Mouse (Mus musculus): ENCODE results near the gene Il17rc.

The Il17rc gene

DNA sequence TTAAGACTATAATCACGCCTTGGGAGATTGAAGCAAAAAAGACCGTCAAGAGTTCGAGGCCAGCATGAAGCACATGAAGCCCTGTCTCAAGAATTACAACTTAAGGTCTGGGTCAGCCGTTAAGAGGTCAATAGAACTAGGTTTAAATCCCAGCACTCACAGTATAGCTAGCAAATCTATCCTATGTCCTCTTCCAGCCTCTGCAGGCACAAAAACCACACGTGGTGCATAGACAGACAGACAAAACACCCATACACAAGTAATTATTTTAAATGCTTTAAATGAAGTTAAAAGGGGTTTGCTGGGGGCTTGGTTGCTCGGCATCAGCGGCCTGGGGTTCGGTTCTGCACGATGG, 29.2 kb upstream of the Il17rc start:
- TF ChIP-seq GATA4 (IDR thresholded peaks at IDR 0.05; ENCODE audit: insufficient replicate concordance, low read length) = no peak

DNA sequence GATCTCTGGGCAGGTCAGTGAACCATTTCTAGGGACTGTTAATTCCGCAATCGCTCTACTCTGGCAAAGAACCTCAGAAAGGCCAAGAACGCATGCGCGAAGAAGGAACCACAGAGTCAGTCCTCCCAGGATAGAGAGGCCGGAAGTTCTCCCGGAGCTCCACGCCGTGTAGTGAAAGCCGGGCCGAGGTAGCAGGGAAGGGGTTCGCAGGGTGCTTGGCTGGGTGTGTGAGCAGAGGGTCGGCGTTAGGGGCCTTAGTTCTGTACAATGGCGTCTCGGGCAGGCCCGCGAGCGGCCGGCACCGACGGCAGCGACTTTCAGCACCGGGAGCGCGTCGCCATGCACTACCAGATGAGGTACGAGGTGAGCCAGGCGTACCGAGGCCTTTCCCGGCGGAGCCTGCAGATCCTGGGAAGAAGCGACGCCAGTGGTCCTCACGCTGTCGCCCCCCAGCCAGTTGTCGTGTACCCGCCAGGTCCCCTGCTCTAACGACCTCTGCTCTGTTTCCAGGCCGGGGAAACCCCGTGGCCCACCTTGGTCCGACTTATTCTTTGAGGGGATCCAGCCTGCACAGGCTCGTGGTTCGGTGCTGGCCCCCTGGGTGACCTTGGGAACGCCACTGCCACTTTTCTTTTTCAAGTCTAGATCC, 28.7 kb upstream of the Il17rc start, which contains the start of gene Jagn1:
TSS of gene Jagn1 (plus strand) at position 128 of the 649 bp plus-strand sequence.
- no peak for TF ChIP-seq GATA4 (IDR thresholded peaks at IDR 0.05; ENCODE audit: insufficient replicate concordance, low read length)

DNA sequence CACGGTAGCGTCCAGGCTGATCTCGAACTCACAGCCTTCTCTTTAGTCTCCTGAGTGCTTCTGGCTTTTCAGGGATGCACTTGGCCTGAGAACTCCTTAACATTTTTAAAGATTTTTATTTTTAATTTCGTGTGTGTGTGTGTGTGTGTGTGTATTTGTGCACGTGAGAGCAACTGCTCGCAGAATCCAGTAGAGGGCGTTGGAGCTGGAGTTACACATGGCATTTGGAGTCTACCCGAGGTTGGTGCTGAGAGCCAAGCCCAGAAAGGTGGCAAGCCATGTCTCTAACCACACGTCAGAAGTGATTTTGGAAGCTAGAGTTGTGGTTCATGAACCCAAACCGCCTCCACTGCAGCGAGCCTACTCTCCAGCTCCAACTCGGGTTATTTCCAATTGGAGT, 28.1 kb upstream of the Il17rc start:
- no peak for TF ChIP-seq GATA4 (IDR thresholded peaks at IDR 0.05; ENCODE audit: insufficient replicate concordance, low read length)

DNA sequence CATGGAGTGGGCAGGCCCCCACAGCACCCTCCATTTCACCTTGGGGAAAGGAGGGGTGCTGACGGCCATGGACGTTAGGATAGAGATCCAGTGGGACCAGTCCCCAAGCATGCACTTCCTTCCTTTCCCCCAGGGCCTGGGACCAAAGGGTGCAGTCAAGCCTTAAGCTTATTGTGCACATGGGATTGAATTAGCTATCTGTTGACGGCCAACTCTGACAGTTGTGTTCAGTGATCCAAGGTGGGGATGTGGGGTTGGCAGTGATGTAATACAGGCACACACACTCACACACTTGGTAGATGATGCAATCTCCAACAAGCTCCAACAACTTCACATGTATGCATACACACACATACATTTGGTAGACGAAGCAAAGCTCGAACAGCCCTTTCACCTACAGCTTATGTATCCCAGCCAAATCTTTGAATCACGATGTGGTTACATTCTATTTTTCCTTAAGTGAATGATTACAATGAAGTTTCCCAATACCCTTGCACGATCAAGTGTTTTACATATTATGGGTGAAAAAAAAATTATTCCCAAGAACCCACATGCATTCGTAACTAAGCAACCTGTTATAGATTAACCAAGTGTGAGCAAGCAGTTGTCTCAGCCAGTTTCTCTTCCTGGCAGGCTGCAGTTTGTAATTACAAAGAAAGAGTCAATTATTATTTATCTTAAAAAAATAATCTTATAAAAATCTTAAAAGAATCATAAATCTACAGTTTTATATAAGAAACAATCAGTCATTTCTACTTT, 26.8 kb upstream of the Il17rc start:
- no peak for TF ChIP-seq GATA4 (IDR thresholded peaks at IDR 0.05; ENCODE audit: insufficient replicate concordance, low read length)

DNA sequence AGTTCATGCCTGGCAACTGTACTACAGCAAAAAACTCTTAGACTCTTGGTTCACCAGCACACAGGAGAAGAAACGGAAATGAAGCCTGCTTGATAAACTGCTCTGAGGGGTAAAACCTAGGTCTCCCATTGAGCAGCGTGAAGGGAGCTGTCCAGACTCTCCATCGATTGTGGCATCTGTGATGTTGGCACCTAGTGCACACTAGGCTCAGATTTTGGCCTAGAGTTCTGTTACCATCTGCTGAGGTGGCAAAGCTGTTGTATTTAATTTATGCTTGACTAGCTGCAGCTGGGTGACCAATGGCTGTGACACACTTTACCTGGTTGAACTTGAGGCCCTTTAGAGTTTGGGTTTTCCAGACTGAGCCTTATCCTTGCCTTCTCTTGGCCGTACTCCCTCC, 23.6 kb upstream of the Il17rc start:
- TF ChIP-seq GATA4 (IDR thresholded peaks at IDR 0.05; ENCODE audit: insufficient replicate concordance, low read length) = no peak

DNA sequence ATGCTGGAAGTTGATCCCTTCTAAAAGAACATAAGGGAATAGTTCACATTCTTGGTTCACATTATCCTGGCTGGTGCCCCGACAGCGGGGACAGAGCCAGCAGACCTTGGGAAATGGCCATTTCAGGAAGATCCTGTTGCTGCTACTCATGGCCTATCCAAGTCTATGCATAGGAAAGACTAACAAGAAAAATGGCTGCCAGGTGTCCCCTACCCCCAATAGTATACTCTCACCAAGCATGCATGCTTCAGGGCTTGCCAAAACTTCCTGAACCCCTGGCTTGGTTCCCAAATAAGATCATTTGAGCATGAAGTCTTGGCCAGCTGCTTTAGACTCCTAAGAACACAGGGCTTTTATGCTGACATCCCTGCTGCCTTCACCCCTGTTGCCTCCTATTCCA, 19.4 kb upstream of the Il17rc start:
- no peak for TF ChIP-seq GATA4 (IDR thresholded peaks at IDR 0.05; ENCODE audit: insufficient replicate concordance, low read length)

DNA sequence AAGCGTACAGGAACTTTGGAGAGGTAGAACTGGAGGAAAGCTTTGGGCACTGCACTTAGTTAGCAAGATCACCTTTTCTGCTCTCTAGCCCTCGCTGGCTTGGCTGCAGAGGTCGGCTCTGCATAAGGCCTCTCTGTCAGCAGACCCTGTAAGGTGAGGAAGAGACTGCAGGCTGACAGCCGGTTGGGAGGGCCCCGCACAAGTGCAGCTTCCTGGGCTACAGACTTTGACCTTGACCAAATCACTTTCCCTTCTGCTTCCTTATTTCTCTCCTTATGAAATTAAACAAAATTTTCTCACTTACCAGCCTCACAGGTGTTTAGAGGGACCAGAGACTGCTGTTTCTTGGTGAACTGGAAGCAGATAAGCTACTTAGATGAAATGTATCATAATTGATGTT, 16.2 kb upstream of the Il17rc start:
- no peak for TF ChIP-seq GATA4 (IDR thresholded peaks at IDR 0.05; ENCODE audit: insufficient replicate concordance, low read length)

DNA sequence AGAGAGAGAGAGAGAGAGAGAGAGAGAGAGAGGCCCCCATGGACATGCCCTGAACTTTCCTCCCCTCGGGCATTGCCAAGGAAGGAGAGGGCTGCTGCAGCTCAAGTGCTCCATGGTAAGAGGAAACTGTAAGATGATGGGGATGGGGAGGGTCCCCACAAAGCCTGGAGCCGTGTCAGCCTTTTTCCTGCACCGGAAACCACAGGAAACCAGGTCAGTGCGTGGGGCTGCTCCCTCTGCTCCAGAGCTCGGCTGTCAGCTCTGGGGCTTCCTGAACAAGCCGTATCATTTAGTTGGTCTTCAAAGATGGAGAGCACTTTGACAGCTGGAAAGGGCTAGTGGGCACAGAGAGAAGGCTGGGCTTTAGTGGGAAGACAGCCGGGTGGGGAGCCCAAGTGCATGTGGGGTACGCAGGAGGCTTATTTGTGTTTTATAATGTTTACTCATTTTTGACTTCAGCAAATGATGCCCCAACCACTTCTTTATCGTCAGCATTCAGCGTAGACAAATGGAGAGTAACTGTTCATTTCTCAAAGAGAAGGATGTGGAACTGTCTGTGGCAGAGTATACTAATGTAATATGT, 13.2 kb upstream of the Il17rc start, which contains the start of gene Il17re:
TSS of gene Il17re (plus strand) at position 533 of the 583 bp plus-strand sequence.
- TF ChIP-seq GATA4 (IDR thresholded peaks at IDR 0.05; ENCODE audit: insufficient replicate concordance, low read length) = no peak

DNA sequence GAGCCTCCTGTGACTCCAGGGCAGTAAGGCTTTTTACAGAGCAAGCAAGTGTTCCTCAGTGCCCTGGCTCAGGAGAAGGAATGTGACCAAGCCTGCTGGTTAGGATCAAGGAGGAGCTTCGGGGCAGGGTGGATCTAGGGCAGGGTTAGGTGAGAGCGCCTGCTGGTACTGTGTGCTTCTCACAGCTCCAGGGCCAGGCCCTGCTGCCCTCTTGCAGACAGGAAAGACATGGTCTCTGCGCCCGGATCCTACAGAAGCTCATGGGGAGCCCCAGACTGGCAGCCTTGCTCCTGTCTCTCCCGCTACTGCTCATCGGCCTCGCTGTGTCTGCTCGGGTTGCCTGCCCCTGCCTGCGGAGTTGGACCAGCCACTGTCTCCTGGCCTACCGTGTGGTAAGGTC, 12.6 kb upstream of the Il17rc start:
- TF ChIP-seq GATA4 (IDR thresholded peaks at IDR 0.05; ENCODE audit: insufficient replicate concordance, low read length) = no peak

DNA sequence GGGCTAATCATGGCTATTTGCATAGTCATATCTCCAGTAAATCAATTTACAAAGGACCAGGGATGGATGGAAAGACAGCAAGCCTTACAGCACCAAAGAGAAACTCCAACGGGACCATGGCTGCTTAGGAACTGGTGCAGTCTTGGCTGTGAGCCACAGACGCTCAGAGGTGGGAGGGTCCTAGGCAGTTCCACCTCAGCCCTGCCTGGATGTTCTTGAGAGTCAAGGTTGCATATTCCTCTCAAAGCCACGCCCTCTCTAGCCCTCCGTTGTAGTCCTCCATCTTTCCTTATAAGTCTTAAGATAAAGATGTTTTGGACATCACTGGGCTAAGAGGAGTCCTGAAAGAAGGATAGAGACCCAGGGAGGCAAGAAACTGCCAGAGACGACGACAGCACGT, 7.2 kb upstream of the Il17rc start:
- TF ChIP-seq GATA4 (IDR thresholded peaks at IDR 0.05; ENCODE audit: insufficient replicate concordance, low read length) = no peak

DNA sequence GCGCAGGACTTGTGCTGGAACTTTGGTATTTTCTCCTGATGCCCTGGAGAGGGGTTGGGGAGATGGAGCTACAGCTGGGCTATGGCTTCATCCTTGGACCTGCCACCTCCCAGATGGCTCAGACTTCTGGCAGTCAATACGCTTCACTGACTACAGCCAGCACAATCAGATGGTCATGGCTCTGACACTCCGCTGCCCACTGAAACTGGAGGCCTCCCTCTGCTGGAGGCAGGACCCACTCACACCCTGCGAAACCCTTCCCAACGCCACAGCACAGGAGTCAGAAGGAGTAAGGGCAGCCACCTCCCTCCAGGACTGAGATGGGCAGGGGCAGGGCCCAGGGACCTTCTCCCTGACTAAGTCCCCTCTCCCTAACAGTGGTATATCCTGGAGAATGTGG, 5.6 kb upstream of the Il17rc start:
- TF ChIP-seq GATA4 (IDR thresholded peaks at IDR 0.05; ENCODE audit: insufficient replicate concordance, low read length) = no peak

DNA sequence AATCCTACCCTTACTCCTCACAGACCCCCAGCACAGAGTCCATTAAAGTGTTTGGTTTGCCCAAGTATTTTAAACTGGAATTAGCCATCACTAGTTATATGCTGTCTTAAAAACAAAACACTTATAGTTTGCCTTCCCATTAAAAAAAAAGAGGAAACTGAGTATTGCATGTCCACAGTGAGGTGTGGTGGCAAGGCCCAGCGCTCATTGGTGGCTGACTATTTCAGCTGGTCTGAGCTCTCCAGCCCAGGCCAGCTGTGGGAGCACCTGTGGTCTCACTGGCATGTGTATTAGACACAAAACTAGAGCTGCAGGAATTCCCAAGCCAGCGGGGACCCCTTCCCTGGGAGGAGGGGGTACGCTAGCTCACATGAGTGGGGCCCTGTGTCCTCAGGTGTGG, 2.7 kb upstream of the Il17rc start:
- TF ChIP-seq GATA4 (IDR thresholded peaks at IDR 0.05; ENCODE audit: insufficient replicate concordance, low read length) = no peak

DNA sequence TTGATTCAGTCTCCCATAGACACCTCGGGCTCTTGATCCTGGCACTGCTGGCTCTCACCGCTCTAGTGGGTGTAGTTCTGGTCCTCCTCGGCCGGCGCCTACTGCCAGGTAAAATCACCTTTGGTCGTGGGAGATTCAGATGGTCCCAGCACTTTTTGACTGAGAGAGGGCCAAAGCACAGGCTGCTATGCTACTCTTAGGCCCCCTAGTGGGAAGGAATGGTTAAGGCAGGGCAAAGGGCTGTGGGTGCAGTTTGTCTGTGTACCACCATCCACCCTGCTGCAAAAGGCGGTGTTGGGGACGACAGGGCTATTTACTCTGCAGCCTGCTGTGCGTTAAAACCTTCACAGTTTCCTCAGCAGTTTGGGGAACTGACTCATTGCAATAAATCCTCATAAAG, 2.2 kb upstream of the Il17rc start:
- no peak for TF ChIP-seq GATA4 (IDR thresholded peaks at IDR 0.05; ENCODE audit: insufficient replicate concordance, low read length)

DNA sequence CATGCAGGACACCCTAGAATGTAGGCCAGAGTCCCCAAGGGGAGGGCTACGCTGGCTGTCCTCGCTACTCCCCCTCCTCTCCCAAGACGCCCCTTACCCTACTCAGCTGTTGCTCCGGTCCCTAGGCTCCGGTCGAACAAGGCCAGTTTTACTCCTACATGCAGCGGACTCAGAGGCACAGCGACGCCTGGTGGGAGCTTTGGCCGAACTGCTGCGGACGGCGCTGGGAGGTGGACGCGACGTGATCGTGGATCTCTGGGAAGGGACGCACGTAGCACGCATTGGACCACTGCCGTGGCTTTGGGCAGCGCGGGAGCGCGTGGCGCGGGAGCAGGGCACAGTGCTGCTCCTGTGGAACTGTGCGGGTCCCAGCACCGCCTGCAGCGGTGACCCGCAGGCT, 1.8 kb upstream of the Il17rc start:
- no peak for TF ChIP-seq GATA4 (IDR thresholded peaks at IDR 0.05; ENCODE audit: insufficient replicate concordance, low read length)

DNA sequence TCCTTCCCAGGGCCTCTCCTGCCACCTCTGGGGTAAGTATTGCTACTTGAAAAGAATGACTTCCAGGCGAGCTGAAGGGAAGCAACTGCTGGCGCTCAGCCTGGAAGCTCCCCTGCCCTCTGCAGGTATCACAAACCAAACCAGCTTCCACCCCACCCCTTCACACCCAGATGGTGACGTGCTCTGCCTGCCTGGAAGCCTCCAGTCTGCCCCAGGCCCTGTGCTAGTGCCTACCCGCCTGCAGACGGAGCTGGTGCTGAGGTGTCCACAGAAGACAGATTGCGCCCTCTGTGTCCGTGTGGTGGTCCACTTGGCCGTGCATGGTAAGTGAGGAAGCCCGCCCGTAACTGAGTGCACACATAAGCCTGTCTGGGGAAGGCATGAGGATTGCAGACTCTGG, 834 bp downstream of the Il17rc start:
- TF ChIP-seq GATA4 (IDR thresholded peaks at IDR 0.05; ENCODE audit: insufficient replicate concordance, low read length) = no peak

DNA sequence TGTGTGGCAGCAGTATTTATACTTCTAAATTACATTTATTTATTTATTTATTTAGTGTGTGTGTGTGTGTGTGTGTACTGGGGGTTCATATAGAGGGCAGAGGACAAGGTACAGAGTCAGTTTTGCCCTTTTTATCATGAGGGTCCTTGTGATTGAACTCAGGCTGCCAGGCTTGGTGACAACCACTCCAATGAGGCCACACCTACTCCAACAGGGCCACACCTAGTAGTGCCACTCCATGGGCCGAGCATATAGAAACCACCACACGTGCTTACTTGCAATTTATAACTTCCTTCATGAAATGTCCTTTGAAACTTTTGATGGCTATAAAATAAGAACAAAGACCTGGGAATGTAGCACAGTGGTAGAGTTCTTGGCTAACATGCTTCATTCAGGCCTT, 2.0 kb downstream of the Il17rc start:
- no peak for TF ChIP-seq GATA4 (IDR thresholded peaks at IDR 0.05; ENCODE audit: insufficient replicate concordance, low read length)

Measured in liver, adult (tissue).